Mouse (Mus musculus): ENCODE results near the gene Triobp. TPM values are rescaled to one million over a fixed set of nuclear protein-coding genes. Genes with fewer than 3 reads are reported as not detected.

Triobp gene
- total RNA-seq (2014; rRNA removed; ENCODE audit: low replicate concordance) (45.3 and 80.0 TPM in 2 replicates), polyA plus RNA-seq (2015; fragmentation: Nextera tagmentation; extraction: Ambion mirVana) (19.1 and 20.0 TPM in 2 replicates)

DNA sequence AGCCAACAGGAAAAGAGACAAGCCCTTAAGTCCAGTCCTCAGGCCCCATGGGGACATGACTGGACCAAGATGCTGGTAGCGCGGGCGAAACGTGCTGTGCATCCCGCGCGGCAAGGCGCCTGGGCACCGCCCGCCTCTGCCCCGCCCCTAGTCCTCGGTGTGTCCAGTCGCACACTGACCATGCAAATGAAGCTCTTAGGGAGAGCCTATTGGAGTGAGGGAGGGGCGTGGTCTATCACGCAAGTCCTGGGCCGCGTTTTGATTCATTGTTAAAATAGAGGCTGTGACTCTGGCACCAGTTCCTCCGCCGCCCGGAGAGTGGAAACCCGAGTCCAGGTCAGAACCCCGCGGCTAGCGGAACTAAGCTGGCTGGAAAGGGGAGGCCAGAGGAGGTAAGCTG, at the start of gene Triobp:
Gene Triobp (plus strand): TSS at position 68 of the 400 bp plus-strand sequence.
- H3K4me3 ChIP-seq (ENCODE audit: low read depth, low read length) = peak within 1 kb of the TSS; percentile 40
- H3K9me3 ChIP-seq (replicated peaks; ENCODE audit: control insufficient read depth, low read length) = no peaks in the 10 kb centered on the region
- ATAC-seq (ENCODE audit: insufficient read depth, low read depth) = peak; percentile 97
- H3K4me2 ChIP-seq (ENCODE audit: low read depth, low read length) = peak within 1 kb of the TSS; percentile 64
- H3K36me3 ChIP-seq (replicated peaks; ENCODE audit: control insufficient read depth, insufficient read depth, low read length) = no peaks in the 10 kb centered on the region
- no peak within 1 kb of the TSS; the same call in 1 of the 2 replicates for H3K9ac ChIP-seq (replicated peaks; ENCODE audit: low read depth, low read length)
- H3K27me3 ChIP-seq (ENCODE audit: control insufficient read depth, insufficient read depth, low read length) = 0 out of 2 replicates have a peak, but pooled peaks cover 5% of the 10 kb centered on the region
- 0% methylated on average over 24 of the region's 24 CpGs for WGBS
- 0 out of 2 replicates have a peak, but pooled peaks cover 4% of the 10 kb centered on the region for H3K4me1 ChIP-seq (ENCODE audit: control insufficient read depth, insufficient read depth)
- H3K27ac ChIP-seq (ENCODE audit: low read depth) = no peak within 1 kb of the TSS
- TF ChIP-seq CTCF (IDR thresholded peaks at IDR 0.05; ENCODE audit: low read depth) (no peak), EP300 (IDR thresholded peaks at IDR 0.05; ENCODE audit: low read depth) (no peak)
- peak; percentile 95 for DNase-seq (ENCODE audit: low spot score)

DNA sequence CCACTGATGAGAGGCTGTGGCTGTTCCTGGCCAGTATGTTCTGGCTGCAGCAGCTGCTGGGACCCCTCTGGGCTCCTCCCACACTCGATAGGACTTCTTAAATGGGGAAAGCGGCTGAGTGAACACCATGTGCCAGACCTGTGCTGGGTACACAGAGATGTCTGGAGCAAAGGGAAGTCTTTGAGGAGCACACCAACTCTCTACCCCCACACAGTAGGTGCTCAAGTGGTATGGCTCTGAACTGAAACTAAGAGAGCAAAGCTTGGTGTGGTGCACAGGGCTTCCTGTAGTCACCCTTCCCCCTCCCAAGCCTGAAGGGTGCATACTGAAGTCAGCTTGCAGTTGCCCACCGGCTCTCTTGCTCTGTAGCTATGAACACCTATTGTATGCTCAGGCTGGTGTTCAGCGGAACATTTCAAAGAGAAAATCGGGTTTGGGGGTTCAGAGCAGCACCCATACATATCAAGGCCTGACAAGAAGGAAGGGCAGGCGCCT, 49.0 kb upstream of the Triobp start:
- peaks cover 5% of the 10 kb centered on the region for H3K36me3 ChIP-seq (replicated peaks; ENCODE audit: control insufficient read depth, insufficient read depth, low read length)
- H3K4me1 ChIP-seq (ENCODE audit: control insufficient read depth, insufficient read depth) = peaks cover 33% of the 10 kb centered on the region
- WGBS = 39% methylated on average over 6 of the region's 6 CpGs
- ATAC-seq (ENCODE audit: insufficient read depth, low read depth) = peak; percentile 19; the same call in 1 of the 2 replicates
- TF ChIP-seq EP300 (IDR thresholded peaks at IDR 0.05; ENCODE audit: low read depth) (no peak), CTCF (IDR thresholded peaks at IDR 0.05; ENCODE audit: low read depth) (no peak)
- peak; percentile 35 for DNase-seq (ENCODE audit: low spot score)
- H3K4me3 ChIP-seq (ENCODE audit: low read depth, low read length) = no peak overlapping the region; the same call in 1 of the 2 replicates
- H3K9me3 ChIP-seq (replicated peaks; ENCODE audit: control insufficient read depth, low read length) = no peaks in the 10 kb centered on the region
- H3K9ac ChIP-seq (replicated peaks; ENCODE audit: low read depth, low read length) = no peak overlapping the region
- peak overlapping the region; percentile 21 for H3K27ac ChIP-seq (ENCODE audit: low read depth)
- no peaks in the 10 kb centered on the region for H3K27me3 ChIP-seq (ENCODE audit: control insufficient read depth, insufficient read depth, low read length)
- H3K4me2 ChIP-seq (ENCODE audit: low read depth, low read length) = peak overlapping the region; percentile 95; the same call in 1 of the 2 replicates

DNA sequence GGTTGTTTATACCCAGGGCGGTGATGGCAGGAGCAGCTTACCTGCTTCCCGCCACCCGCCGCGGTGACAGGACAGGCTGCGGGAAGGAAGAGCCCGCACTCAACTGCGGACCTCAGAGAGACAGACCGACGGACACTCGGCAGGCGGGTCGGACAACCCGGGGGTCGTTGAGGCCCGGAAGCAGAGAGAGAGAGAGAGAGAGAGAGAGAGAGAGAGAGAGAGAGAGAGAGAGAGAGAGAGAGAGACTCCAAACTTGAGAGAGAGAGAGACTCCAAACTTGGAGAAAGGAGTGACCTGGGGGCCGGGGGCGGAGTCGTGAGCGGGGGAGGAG, 48.1 kb upstream of the Triobp start, which contains the start of gene Gm49510:
Gene Gm49510 (plus strand): TSS at position 259 of the 331 bp plus-strand sequence.
- ATAC-seq (ENCODE audit: insufficient read depth, low read depth) (no peak), DNase-seq (ENCODE audit: low spot score) (no peak)
- Histone ChIP-seq H3K4me3 (ENCODE audit: low read depth, low read length) (peak within 1 kb of the TSS; percentile 74), H3K4me2 (ENCODE audit: low read depth, low read length) (peak within 1 kb of the TSS; percentile 95), H3K27me3 (ENCODE audit: control insufficient read depth, insufficient read depth, low read length) (no peaks in the 10 kb centered on the region), H3K9me3 (replicated peaks; ENCODE audit: control insufficient read depth, low read length) (no peaks in the 10 kb centered on the region), H3K36me3 (replicated peaks; ENCODE audit: control insufficient read depth, insufficient read depth, low read length) (0 out of 2 replicates have a peak, but pooled peaks cover 5% of the 10 kb centered on the region), H3K4me1 (ENCODE audit: control insufficient read depth, insufficient read depth) (peaks cover 25% of the 10 kb centered on the region), H3K9ac (replicated peaks; ENCODE audit: low read depth, low read length) (peak within 1 kb of the TSS; percentile 78), H3K27ac (ENCODE audit: low read depth) (peak within 1 kb of the TSS; percentile 73)
- under 1% methylated on average over 11 of the region's 20 CpGs for WGBS
- TF ChIP-seq EP300 (IDR thresholded peaks at IDR 0.05; ENCODE audit: low read depth) = no peak
- no peak for TF ChIP-seq CTCF (IDR thresholded peaks at IDR 0.05; ENCODE audit: low read depth)

DNA sequence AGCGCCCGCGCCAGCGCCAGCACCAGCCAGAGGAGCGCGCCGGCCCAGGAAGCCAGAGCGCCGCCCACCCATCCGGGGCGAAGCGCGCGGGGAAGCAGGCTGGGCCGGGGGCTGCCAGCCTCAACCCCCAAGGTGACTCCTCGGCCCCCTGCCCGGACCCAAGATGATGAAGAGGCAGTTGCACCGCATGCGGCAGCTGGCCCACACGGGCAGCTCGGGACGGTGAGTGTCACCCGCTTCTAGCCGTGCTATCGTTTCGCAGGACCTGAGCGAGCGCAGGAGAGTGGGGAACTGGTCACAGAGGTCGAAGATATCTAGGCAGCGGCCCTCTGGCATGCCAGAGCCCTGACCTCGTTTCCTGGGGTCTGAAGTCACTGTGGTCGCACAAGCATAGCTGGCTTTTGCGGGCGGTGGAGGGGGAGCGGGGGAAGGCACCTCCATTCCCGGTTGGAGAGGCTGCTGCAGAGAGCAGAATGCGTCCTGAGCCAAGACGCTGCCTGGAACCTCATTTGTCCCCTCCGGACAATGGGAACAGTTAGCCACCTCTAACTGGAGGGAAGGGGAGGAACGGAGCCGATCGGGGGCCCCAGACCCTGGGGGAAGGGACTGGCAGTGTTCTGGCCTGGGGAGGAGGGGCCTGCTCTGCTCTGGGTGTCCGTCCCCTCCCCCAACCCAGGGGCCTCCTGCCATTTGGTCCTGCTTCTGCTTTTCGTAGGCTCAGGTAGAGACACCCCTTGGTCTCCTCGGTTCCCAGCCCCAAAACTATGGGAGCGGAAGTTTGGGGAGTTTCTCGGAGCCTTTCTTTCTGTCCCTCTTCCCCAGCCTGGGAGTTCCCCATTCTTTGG, 47.6 kb upstream of the Triobp start, which contains the start of gene Sh3bp1:
Gene Sh3bp1 (plus strand): TSS at position 29 of the 845 bp plus-strand sequence.
- Histone ChIP-seq H3K9ac (replicated peaks; ENCODE audit: low read depth, low read length) (peak within 1 kb of the TSS; percentile 78), H3K9me3 (replicated peaks; ENCODE audit: control insufficient read depth, low read length) (no peaks in the 10 kb centered on the region), H3K4me3 (ENCODE audit: low read depth, low read length) (peak within 1 kb of the TSS; percentile 74), H3K4me1 (ENCODE audit: control insufficient read depth, insufficient read depth) (peaks cover 23% of the 10 kb centered on the region), H3K4me2 (ENCODE audit: low read depth, low read length) (peak within 1 kb of the TSS; percentile 95), H3K36me3 (replicated peaks; ENCODE audit: control insufficient read depth, insufficient read depth, low read length) (0 out of 2 replicates have a peak, but pooled peaks cover 10% of the 10 kb centered on the region), H3K27ac (ENCODE audit: low read depth) (peak within 1 kb of the TSS; percentile 73), H3K27me3 (ENCODE audit: control insufficient read depth, insufficient read depth, low read length) (no peaks in the 10 kb centered on the region)
- DNase-seq (ENCODE audit: low spot score) (peak; percentile 76), ATAC-seq (ENCODE audit: insufficient read depth, low read depth) (peak; percentile 63)
- 2% methylated on average over 42 of the region's 47 CpGs for WGBS
- TF ChIP-seq EP300 (IDR thresholded peaks at IDR 0.05; ENCODE audit: low read depth) (no peak), CTCF (IDR thresholded peaks at IDR 0.05; ENCODE audit: low read depth) (no peak)

DNA sequence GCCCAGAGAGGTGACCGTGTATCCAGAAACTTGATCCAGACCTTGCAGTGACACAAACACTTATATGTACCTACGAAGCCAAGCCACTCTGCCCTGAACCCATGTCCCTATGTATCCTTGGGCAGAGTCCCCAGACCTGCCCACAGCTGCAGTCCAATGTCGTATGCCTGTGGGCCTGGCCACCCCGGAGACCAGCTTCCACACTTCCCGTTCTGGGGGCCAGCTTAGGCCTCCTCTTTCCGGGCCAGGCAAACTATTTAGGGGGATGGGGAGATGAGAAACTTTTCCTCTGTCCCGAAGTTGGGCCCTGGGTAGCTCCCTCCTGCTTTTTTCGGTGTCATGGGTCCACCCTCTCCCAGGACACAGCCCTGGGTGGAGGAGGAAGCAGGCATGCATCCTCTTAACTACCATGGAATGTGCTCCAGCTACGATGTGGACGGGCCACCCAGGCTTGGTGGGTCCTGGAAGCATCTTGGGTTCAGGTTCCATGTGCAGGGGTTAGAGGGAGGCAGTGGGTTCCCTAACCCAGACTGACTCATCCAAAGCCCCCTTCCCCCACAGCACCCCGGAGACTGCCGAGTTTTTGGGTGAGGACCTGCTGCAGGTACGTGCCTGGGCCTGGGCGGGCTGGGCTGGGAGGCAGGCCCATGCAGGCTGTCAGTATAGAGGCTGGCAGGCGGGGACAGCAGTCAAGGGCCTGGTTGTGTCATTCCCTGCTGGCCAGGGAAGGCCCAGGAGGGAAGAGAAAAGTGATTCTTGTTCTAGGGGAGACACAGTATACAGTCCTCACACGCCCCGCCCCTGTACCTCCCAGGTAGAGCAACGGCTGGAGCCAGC, 46.7 kb upstream of the Triobp start:
- ATAC-seq (ENCODE audit: insufficient read depth, low read depth) (no peak), DNase-seq (ENCODE audit: low spot score) (peak; percentile 12)
- WGBS = 23% methylated on average over 18 of the region's 18 CpGs
- no peaks in the 10 kb centered on the region for H3K27me3 ChIP-seq (ENCODE audit: control insufficient read depth, insufficient read depth, low read length)
- peak overlapping the region; percentile 95 for H3K4me2 ChIP-seq (ENCODE audit: low read depth, low read length)
- no peak for TF ChIP-seq CTCF (IDR thresholded peaks at IDR 0.05; ENCODE audit: low read depth)
- TF ChIP-seq EP300 (IDR thresholded peaks at IDR 0.05; ENCODE audit: low read depth) = no peak
- peak overlapping the region; percentile 78 for H3K9ac ChIP-seq (replicated peaks; ENCODE audit: low read depth, low read length)
- H3K27ac ChIP-seq (ENCODE audit: low read depth) = peak overlapping the region; percentile 73
- no peaks in the 10 kb centered on the region for H3K9me3 ChIP-seq (replicated peaks; ENCODE audit: control insufficient read depth, low read length)
- peaks cover 23% of the 10 kb centered on the region for H3K4me1 ChIP-seq (ENCODE audit: control insufficient read depth, insufficient read depth)
- peak overlapping the region; percentile 74 for H3K4me3 ChIP-seq (ENCODE audit: low read depth, low read length)
- peaks cover 15% of the 10 kb centered on the region; the same call in 1 of the 2 replicates for H3K36me3 ChIP-seq (replicated peaks; ENCODE audit: control insufficient read depth, insufficient read depth, low read length)

Data from heart, postnatal 0 days (tissue).